Mouse (Mus musculus) C2C12 (cell line): ENCODE data around the gene Vps13d. TPM values are rescaled to one million over a fixed set of nuclear protein-coding genes. Genes with fewer than 3 reads are reported as not detected.

ENCODE experiments used
- H3K27me3 ChIP-seq: one replicate; pipeline ENCODE4 v1.6.1; 2011; ENCODE audit not compliant: control insufficient read depth, insufficient read depth, insufficient read length
- H3K36me3 ChIP-seq: one replicate; pipeline ENCODE4 v1.6.1; 2011; ENCODE audit not compliant: control insufficient read depth, insufficient read depth
- H3K4me3 ChIP-seq: one replicate; pipeline ENCODE4 v1.5.1; 2011; ENCODE audit warnings: mild to moderate bottlenecking, control low read depth; ENCODE audit not compliant: poor library complexity, insufficient read depth, severe bottlenecking
- H3K79me2 ChIP-seq: one replicate; pipeline ENCODE4 v1.6.1; 2011; ENCODE audit not compliant: control insufficient read depth, insufficient read depth
- H3K79me3 ChIP-seq: one replicate; pipeline ENCODE4 v1.6.1; 2011; ENCODE audit warnings: low read depth, control low read depth
- H3ac ChIP-seq: one replicate; pipeline ENCODE3; 2011; ENCODE audit warnings: low read depth; ENCODE audit not compliant: control insufficient read depth, insufficient read length
- CEBPB ChIP-seq: IDR thresholded peaks from one replicate; pipeline ENCODE4 v1.6.1; 2011; ENCODE audit warnings: low read depth, mild to moderate bottlenecking, control low read depth, moderate library complexity
- CTCF ChIP-seq: IDR thresholded peaks from one replicate; pipeline ENCODE4 v1.5.1; 2011; ENCODE audit not compliant: control insufficient read depth, insufficient read depth, insufficient read length
- FOSL1 ChIP-seq: IDR thresholded peaks from one replicate; pipeline ENCODE4 v1.8.0; 2011; ENCODE audit warnings: mild to moderate bottlenecking, low read length; ENCODE audit not compliant: poor library complexity, insufficient read depth, severe bottlenecking
- MAX ChIP-seq: IDR thresholded peaks from one replicate; pipeline ENCODE4 v1.6.1; 2011; ENCODE audit warnings: mild to moderate bottlenecking, control low read depth
- MYOD1 ChIP-seq: IDR thresholded peaks from one replicate; pipeline ENCODE4 v1.6.1; 2011; ENCODE audit warnings: low read depth; ENCODE audit not compliant: control insufficient read depth, insufficient read length
- MYOG ChIP-seq: IDR thresholded peaks from one replicate; pipeline ENCODE4 v1.6.1; 2011; ENCODE audit not compliant: control insufficient read depth, insufficient read length; ENCODE audit errors: extremely low read depth
- USF1 ChIP-seq: IDR thresholded peaks from one replicate; pipeline ENCODE4 v1.6.1; 2011; ENCODE audit warnings: low read depth, mild to moderate bottlenecking, control low read depth, moderate library complexity
- polyA plus RNA-seq: library from polyadenylated mRNA; unstranded; fragments of >200 nt; fragmentation: generic; extraction: Trizol; gene quantifications from one replicate; pipeline ENCODE4 v1.2.1, GENCODE M21; 2012; ENCODE audit warnings: missing spikeins

Vps13d gene
- polyA plus RNA-seq, 1 experiment: 6.0 TPM

DNA sequence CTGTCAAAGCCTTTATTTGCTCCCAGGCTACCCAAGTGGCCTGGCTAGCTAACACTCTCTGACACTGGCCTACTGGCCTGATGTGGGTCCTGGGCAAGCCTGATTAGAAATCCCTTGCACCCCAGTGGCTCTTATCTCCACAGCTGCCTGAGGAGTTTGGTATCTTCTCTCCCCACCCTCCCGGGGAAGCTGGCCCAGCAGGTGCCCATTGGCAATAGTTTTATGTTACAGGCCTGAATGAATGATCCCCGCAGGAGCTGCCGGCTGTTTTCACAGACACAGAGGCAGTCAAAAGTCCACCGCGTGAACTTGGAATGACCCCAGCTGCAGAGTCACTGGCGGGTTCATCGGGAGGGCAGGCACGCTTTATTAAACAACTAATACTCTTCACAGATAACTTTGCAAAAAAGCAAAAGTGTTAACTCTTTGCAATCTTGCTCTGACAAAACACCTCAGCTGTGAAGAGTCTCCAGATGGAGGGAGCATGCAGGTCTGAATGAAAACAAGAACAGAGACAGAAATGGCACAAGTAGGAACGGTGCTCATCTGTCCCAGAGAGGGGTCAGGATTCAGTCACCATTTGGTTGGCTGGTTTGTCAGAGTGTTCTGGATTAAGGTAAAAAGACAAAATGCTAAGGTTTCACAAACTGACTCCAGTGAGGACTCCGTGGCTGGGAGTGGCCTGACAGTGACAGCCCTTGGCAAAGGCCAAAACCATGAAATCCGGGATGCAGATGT, 160.1 kb downstream of the Vps13d start:
- TF ChIP-seq FOSL1: no peak
- TF ChIP-seq CEBPB: no peak
- TF ChIP-seq MYOG: no peak
- no peak for TF ChIP-seq MYOD1

DNA sequence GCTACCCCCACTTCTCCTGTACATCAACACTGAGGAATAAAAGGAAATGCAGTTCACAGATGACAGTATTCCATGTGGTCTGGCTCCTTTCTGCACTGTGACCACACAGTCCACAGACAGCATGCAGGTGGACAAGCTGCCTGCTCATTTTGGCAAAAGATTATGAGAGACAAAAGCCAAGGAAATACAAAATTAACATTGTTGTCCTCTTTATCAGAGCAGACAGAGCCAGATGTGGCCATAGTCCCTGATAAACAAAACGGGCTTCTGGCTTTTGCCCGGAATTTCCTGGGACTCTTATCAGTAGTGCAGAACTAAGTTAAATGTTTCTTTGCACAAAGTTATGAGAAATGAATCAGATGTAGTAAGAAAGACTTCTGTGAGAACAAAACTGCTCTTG, 161.4 kb downstream of the Vps13d start:
- Histone ChIP-seq H3K4me3 (no peak overlapping the region), H3K79me3 (no peaks in the 10 kb centered on the region), H3K27me3 (no peaks in the 10 kb centered on the region), H3K36me3 (no peaks in the 10 kb centered on the region), H3K79me2 (no peaks in the 10 kb centered on the region), H3ac (no peak overlapping the region)
- no peak for TF ChIP-seq MAX
- TF ChIP-seq MYOG: no peak
- no peak for TF ChIP-seq CTCF
- TF ChIP-seq CEBPB: no peak
- TF ChIP-seq USF1: no peak
- no peak for TF ChIP-seq MYOD1
- TF ChIP-seq FOSL1: no peak

More for the DNA sequence above, 160.1 kb downstream of the Vps13d start:
- no peaks in the 10 kb centered on the region for H3K79me2 ChIP-seq
- H3K36me3 ChIP-seq: no peaks in the 10 kb centered on the region
- no peak overlapping the region for H3K4me3 ChIP-seq
- H3ac ChIP-seq: no peak overlapping the region
- no peaks in the 10 kb centered on the region for H3K27me3 ChIP-seq
- H3K79me3 ChIP-seq: no peaks in the 10 kb centered on the region

DNA sequence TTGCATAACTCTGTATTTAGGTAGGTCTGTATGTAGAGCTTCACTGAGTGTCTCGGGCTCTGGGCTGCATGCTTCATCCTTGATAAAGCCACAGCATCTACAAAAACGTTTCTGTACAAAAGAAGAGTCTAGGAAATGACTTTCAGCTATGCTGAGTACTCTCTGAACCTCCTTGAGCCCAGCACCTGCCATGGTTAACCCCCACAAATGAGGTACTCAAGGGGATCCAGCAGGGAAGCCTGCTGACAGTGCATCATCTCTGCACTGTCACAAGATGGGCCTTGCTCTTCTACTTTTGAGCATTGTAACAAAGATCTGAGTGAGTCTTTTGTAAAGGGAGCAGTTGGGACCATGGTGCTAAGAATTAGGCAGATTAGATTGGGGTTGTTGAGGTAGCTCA, 162.2 kb downstream of the Vps13d start:
- no peak overlapping the region for H3K4me3 ChIP-seq
- H3K36me3 ChIP-seq: no peaks in the 10 kb centered on the region
- no peaks in the 10 kb centered on the region for H3K79me3 ChIP-seq
- H3K27me3 ChIP-seq: no peaks in the 10 kb centered on the region
- no peak overlapping the region for H3ac ChIP-seq
- H3K79me2 ChIP-seq: no peaks in the 10 kb centered on the region
- TF ChIP-seq MYOD1 (no peak), MAX (no peak), USF1 (no peak), MYOG (no peak), CTCF (no peak), FOSL1 (no peak), CEBPB (no peak)

DNA sequence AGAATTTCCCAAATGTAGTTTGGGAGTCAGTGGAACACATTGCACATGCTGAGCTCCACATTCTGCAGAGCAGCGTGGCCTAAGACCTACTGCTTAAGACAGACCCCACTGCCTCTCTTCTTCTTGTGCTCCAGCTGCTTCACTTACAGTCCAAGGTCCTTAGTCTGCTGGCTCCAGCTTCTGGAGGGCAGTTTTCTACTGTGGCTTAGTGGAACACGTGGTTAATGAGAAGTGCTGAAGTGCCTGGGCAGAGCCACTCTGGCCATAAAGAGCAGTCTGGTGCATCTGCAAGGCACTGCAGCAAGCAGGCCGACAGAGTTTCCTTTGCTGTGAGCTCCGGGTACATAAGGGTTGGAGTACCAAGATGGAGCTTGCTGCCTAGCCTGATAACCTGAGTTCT, 163.3 kb downstream of the Vps13d start:
- no peak for TF ChIP-seq MYOD1
- Histone ChIP-seq H3K4me3 (no peak overlapping the region), H3K79me2 (no peaks in the 10 kb centered on the region), H3ac (no peak overlapping the region), H3K27me3 (no peaks in the 10 kb centered on the region), H3K79me3 (no peaks in the 10 kb centered on the region), H3K36me3 (no peaks in the 10 kb centered on the region)

DNA sequence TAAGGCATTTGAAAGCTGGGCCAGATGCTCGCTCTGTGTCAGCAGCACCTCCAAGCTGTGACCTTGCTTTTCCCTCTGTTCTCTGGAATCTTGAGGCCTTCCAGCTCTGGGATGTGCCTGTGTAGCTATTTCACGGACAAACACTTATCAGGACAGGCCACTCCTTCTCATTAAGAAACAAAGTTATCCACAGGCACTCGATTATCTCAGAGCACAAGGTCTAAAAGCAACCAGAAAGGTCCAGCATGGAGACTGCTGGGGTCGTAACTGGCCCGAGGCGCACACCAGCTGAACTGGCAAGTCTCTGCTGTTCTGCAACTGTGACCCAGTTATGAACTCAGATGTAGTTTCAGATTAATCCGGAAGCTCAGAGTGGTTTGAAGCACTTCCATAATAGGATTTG, 168.4 kb downstream of the Vps13d start:
- Histone ChIP-seq H3K79me2 (no peaks in the 10 kb centered on the region), H3K79me3 (no peaks in the 10 kb centered on the region), H3K27me3 (no peaks in the 10 kb centered on the region), H3K4me3 (no peak overlapping the region), H3K36me3 (no peaks in the 10 kb centered on the region), H3ac (no peak overlapping the region)
- TF ChIP-seq CTCF (no peak), USF1 (no peak), MYOD1 (no peak), MAX (no peak), MYOG (no peak), CEBPB (no peak), FOSL1 (no peak)

DNA sequence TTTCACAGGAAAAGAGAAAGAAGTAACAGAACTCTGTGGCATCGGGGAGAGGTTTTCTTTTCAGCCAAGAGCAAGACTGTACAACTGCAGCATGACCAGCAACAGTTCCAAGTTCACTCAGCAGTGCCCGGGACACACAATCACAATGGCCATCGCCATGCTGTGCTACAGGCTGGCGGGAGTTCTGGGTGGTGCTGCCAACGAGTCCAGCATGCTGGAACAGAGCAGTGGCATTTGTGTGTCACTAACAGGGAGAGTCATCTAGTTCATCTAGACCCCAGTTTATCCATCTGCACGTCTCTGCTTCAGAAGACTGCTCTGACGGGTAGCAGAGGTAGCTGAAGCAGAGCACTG, 169.4 kb downstream of the Vps13d start:
- Histone ChIP-seq H3K79me3 (no peaks in the 10 kb centered on the region), H3K79me2 (no peaks in the 10 kb centered on the region), H3K36me3 (no peaks in the 10 kb centered on the region), H3K4me3 (no peak overlapping the region), H3ac (no peak overlapping the region), H3K27me3 (no peaks in the 10 kb centered on the region)
- no peak for TF ChIP-seq USF1
- no peak for TF ChIP-seq MYOG
- no peak for TF ChIP-seq MAX
- no peak for TF ChIP-seq CEBPB
- no peak for TF ChIP-seq FOSL1
- no peak for TF ChIP-seq CTCF
- TF ChIP-seq MYOD1: no peak
